Mouse (Mus musculus) ES-Bruce4 (cell line): ENCODE results near the gene Mptx1. TPM values are rescaled to one million over a fixed set of nuclear protein-coding genes. Genes with fewer than 3 reads are reported as not detected.

Experiments used
- H3K27ac ChIP-seq: 2 replicates; pipeline ENCODE4 v1.5.1; 2012; ENCODE audit warnings: low read length, inconsistent platforms; ENCODE audit not compliant: insufficient read depth
- H3K27me3 ChIP-seq: 2 replicates; pipeline ENCODE4 v1.6.1; 2012; ENCODE audit warnings: mild to moderate bottlenecking, low read length, inconsistent platforms; ENCODE audit not compliant: control insufficient read depth, poor library complexity, insufficient read depth, severe bottlenecking
- H3K36me3 ChIP-seq: 2 replicates; pipeline ENCODE4 v1.6.1; 2012; ENCODE audit warnings: inconsistent platforms, mild to moderate bottlenecking, low read length, moderate library complexity; ENCODE audit not compliant: control insufficient read depth, poor library complexity, insufficient read depth, severe bottlenecking
- H3K4me1 ChIP-seq: one replicate; pipeline ENCODE4 v1.8.1; 2011; ENCODE audit warnings: low read length; ENCODE audit not compliant: control insufficient read depth, insufficient read depth
- H3K4me3 ChIP-seq: 2 replicates; pipeline ENCODE4 v1.5.1; 2011; ENCODE audit warnings: low read depth, mild to moderate bottlenecking, low read length
- H3K9ac ChIP-seq: 2 replicates; pipeline ENCODE4 v1.6.1; 2012; ENCODE audit warnings: low read depth, mild to moderate bottlenecking, inconsistent platforms; ENCODE audit not compliant: poor library complexity, severe bottlenecking
- H3K9me3 ChIP-seq: replicated peaks from 2 replicates; pipeline ENCODE4 v1.6.1; 2012; ENCODE audit warnings: mild to moderate bottlenecking, low read length, inconsistent platforms; ENCODE audit not compliant: control insufficient read depth, poor library complexity, insufficient read depth, severe bottlenecking
- CTCF ChIP-seq: IDR thresholded peaks from one replicate; pipeline ENCODE4 v1.8.1; 2011; ENCODE audit warnings: low read depth, low read length
- EP300 ChIP-seq: IDR thresholded peaks from 2 replicates; pipeline ENCODE4 v1.6.1; 2011; ENCODE audit warnings: low read depth, low read length; ENCODE audit not compliant: insufficient read depth
- POLR2A ChIP-seq: IDR thresholded peaks from one replicate; pipeline ENCODE4 v1.8.1; 2011; ENCODE audit warnings: low read length; ENCODE audit not compliant: insufficient read depth
- polyA plus RNA-seq: library from polyadenylated mRNA; stranded (reverse); fragments of >200 nt; gene quantifications from 2 replicates; pipeline ENCODE4 v1.2.4, GENCODE M21; 2011; ENCODE audit warnings: low read depth; ENCODE audit not compliant: missing spikeins, insufficient read depth, insufficient read length

The Mptx1 gene
- polyA plus RNA-seq, 1 experiment = not detected

- Histone ChIP-seq H3K4me3 (no peak overlapping the region), H3K9me3 (no peaks in the 10 kb centered on the region), H3K4me1 (no peaks in the 10 kb centered on the region), H3K36me3 (no peaks in the 10 kb centered on the region), H3K9ac (no peak overlapping the region), H3K27ac (no peak overlapping the region), H3K27me3 (no peaks in the 10 kb centered on the region)
- TF ChIP-seq CTCF = no peak
- no peak for TF ChIP-seq POLR2A
- no peak for TF ChIP-seq EP300
Observed at GRCm38 (mm10) chr1:174373799-174374198, 43.5 kb downstream of the Mptx1 start.

Other genes starting within 250 kb of the Mptx1 start
- not detected in 2 replicates for gene Olfr429, start 246.2 kb upstream of the Mptx1 start, polyA plus RNA-seq
- not detected in 2 replicates for gene Olfr427, start 233.6 kb upstream of the Mptx1 start, polyA plus RNA-seq
- gene Olfr231, start 209.4 kb upstream of the Mptx1 start, polyA plus RNA-seq = not detected in 2 replicates
- not detected in 2 replicates for gene Olfr424, start 199.0 kb upstream of the Mptx1 start, polyA plus RNA-seq
- gene Olfr420, start 174.9 kb upstream of the Mptx1 start, polyA plus RNA-seq = not detected in 2 replicates
- gene Spta1, start 157.7 kb upstream of the Mptx1 start, polyA plus RNA-seq = 0.91 and 0.94 TPM in 2 replicates
- not detected in 2 replicates for gene Olfr419, start 78.5 kb upstream of the Mptx1 start, polyA plus RNA-seq
- not detected in 2 replicates for gene Olfr417, start 34.6 kb downstream of the Mptx1 start, polyA plus RNA-seq
- gene Olfr248, start 60.5 kb downstream of the Mptx1 start, polyA plus RNA-seq = not detected in 2 replicates
- not detected in 2 replicates for gene Olfr414, start 93.5 kb downstream of the Mptx1 start, polyA plus RNA-seq
- gene Olfr220, start 111.6 kb downstream of the Mptx1 start, polyA plus RNA-seq = not detected in 2 replicates
- 4.0 and 4.3 TPM in 2 replicates for gene Fmn2, start 171.3 kb downstream of the Mptx1 start, polyA plus RNA-seq